Mouse (Mus musculus) C2C12 (cell line): Measurements from ENCODE around the gene Gpn2.

Experiments used
- CTCF ChIP-seq: IDR thresholded peaks from one replicate; pipeline ENCODE4 v1.5.1; 2011; ENCODE audit not compliant: control insufficient read depth, insufficient read depth, insufficient read length
- MAX ChIP-seq: IDR thresholded peaks from one replicate; pipeline ENCODE4 v1.6.1; 2011; ENCODE audit warnings: mild to moderate bottlenecking, control low read depth
- MYOG ChIP-seq: IDR thresholded peaks from one replicate; pipeline ENCODE4 v1.6.1; 2011; ENCODE audit not compliant: control insufficient read depth, insufficient read length; ENCODE audit errors: extremely low read depth

- TF ChIP-seq CTCF = no peak
- no peak for TF ChIP-seq MYOG
- TF ChIP-seq MAX = no peak
These were observed 22.5 kb upstream of the Gpn2 start for GRCm38 (mm10) chr4:133561622-133562021.
